Mouse (Mus musculus): ENCODE results near the gene Btbd35f7.
"Not testable (repeated sequence)": the region's sequence is repeated elsewhere in the genome, so short reads cannot be mapped to it uniquely, and the experiment has no call there.

Btbd35f7 gene

DNA sequence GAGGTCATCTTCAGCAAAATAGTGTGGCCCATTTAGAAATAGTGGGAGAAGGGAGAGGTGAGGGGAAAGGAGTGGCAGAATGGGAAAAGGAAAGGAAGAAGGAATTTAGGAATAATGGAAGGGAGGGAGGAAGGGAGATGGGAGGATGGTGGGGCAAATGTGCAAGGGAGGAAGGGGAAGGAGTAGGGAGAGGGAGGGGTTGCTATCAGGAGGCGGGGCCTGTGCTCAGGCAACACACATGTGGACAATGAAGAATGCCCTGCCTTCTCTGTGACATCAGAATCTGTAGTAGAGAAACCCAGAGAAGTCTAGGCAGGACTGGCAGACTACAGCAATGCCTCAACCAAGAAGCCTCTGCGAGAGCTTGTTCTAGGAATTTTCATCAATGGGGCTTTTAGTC lies at the start of gene Btbd35f7:
TSS of gene Btbd35f7 (plus strand) at position 301 of the 400 bp plus-strand sequence.
- DNase-seq (ENCODE audit: low spot score), result not testable (repeated sequence)

Data from yolk sac, embryonic 10.5 days (tissue).